Mouse (Mus musculus) cerebellum, postnatal 25 days (tissue): ENCODE measurements at regions not wholly inside any gene's neighbourhood (a gene's known extent, or its start where the extent isn't known, plus 50 kb on each side); places are given as distances from the start of the nearest gene placed in this dataset.

ENCODE experiments used
- DNase-seq, 2 experiments: peaks; one replicate each; pipeline ENCODE4 v3.0.0; 2021; ENCODE audit warnings: mixed read lengths in 2 of 2

- no peak for DNase-seq
Measured at GRCm38 (mm10) chr1:14413826-14414445, 1679.2 kb downstream of the 4930444P10Rik start.

- no peak for DNase-seq
Measured at GRCm38 (mm10) chr1:14369957-14370833, 1722.9 kb downstream of the 4930444P10Rik start.

GRCm38 (mm10) chr1:14359998-14360640 is 1733.0 kb downstream of the 4930444P10Rik start:
- DNase-seq: peak in 1 of 2 experiments; percentile 10
